Mouse (Mus musculus): ENCODE measurements around the gene Kif16b. TPM values are rescaled to one million over a fixed set of nuclear protein-coding genes. Genes with fewer than 3 reads are reported as not detected.

The Kif16b gene
- total and polyA plus RNA-seq, 3 experiments = 10.7 to 32.0 (median 13.0) TPM

- H3K79me2 ChIP-seq (ENCODE audit: control insufficient read depth, insufficient read depth, low read length, poor library complexity) = no peaks in the 10 kb centered on the region
- H3K27ac ChIP-seq (ENCODE audit: control insufficient read depth, low read depth, low read length) = no peak overlapping the region
- no peaks in the 10 kb centered on the region for H3K4me1 ChIP-seq (ENCODE audit: control insufficient read depth in 1 of 2, insufficient read depth in 2 of 2, low read length in 2 of 2)
- DNase-seq (ENCODE audit: low read depth, low spot score) = no peak
- H3K36me3 ChIP-seq (ENCODE audit: control insufficient read depth in 1 of 2, insufficient read depth in 2 of 2, low read length in 2 of 2) = peaks cover 0 to 1% of the 10 kb centered on the region in 2 experiments; a peak in 1 of 4 replicates
- no peak overlapping the region for H3K4me3 ChIP-seq (ENCODE audit: control insufficient read depth in 1 of 2, insufficient read depth in 1 of 2, low read depth in 2 of 2, low read length in 2 of 2)
- no peaks in the 10 kb centered on the region for H3K27me3 ChIP-seq (ENCODE audit: control insufficient read depth in 1 of 2, insufficient read depth in 2 of 2, low read length in 2 of 2)
- no peak for TF ChIP-seq HCFC1 (IDR thresholded peaks at IDR 0.05; ENCODE audit: low read depth, low read length)
- no peaks in the 10 kb centered on the region for H3K9me3 ChIP-seq (replicated peaks; ENCODE audit: insufficient read depth, low read length)
- no peak overlapping the region for H3K9ac ChIP-seq (ENCODE audit: control insufficient read depth, low read depth, low read length, poor library complexity, severe bottlenecking)
These were observed 200.6 kb downstream of the Kif16b start for GRCm38 (mm10) chr2:142700689-142701088.

GRCm38 (mm10) chr2:142698650-142699049 lies 202.7 kb downstream of the Kif16b start:
- DNase-seq (ENCODE audit: low read depth, low spot score) = no peak
- no peaks in the 10 kb centered on the region for H3K4me1 ChIP-seq (ENCODE audit: control insufficient read depth in 1 of 2, insufficient read depth in 2 of 2, low read length in 2 of 2)

GRCm38 (mm10) chr2:142694936-142695331 lies 206.4 kb downstream of the Kif16b start:
- Histone ChIP-seq H3K4me3 (ENCODE audit: control insufficient read depth in 1 of 2, insufficient read depth in 1 of 2, low read depth in 2 of 2, low read length in 2 of 2) (no peak overlapping the region), H3K9me3 (replicated peaks; ENCODE audit: insufficient read depth, low read length) (no peaks in the 10 kb centered on the region), H3K4me1 (ENCODE audit: control insufficient read depth in 1 of 2, insufficient read depth in 2 of 2, low read length in 2 of 2) (no peaks in the 10 kb centered on the region), H3K36me3 (ENCODE audit: control insufficient read depth in 1 of 2, insufficient read depth in 2 of 2, low read length in 2 of 2) (no peaks in the 10 kb centered on the region), H3K27ac (ENCODE audit: control insufficient read depth, low read depth, low read length) (no peak overlapping the region), H3K9ac (ENCODE audit: control insufficient read depth, low read depth, low read length, poor library complexity, severe bottlenecking) (no peak overlapping the region), H3K27me3 (ENCODE audit: control insufficient read depth in 1 of 2, insufficient read depth in 2 of 2, low read length in 2 of 2) (no peaks in the 10 kb centered on the region), H3K79me2 (ENCODE audit: control insufficient read depth, insufficient read depth, low read length, poor library complexity) (no peaks in the 10 kb centered on the region)
- TF ChIP-seq MAFK (IDR thresholded peaks at IDR 0.05; ENCODE audit: borderline replicate concordance, low read depth, low read length) = no peak
- TF ChIP-seq NELFE (IDR thresholded peaks at IDR 0.05; ENCODE audit: low read depth, low read length) = no peak
- TF ChIP-seq MAX (IDR thresholded peaks at IDR 0.05; ENCODE audit: low read length) = no peak
- no peak for TF ChIP-seq SMC3 (IDR thresholded peaks at IDR 0.05; ENCODE audit: low read depth, low read length)
- no peak for TF ChIP-seq ZKSCAN1 (IDR thresholded peaks at IDR 0.05; ENCODE audit: low read depth, low read length)
- no peak for TF ChIP-seq KAT2A (conservative IDR thresholded peaks at IDR 0.05; ENCODE audit: low read depth, low read length)
- no peak for TF ChIP-seq MYC (IDR thresholded peaks at IDR 0.05; ENCODE audit: low read depth, low read length)
- no peak for TF ChIP-seq MEF2A (IDR thresholded peaks at IDR 0.05; ENCODE audit: extremely low read depth, insufficient replicate concordance, low read depth, low read length, poor library complexity, severe bottlenecking)
- no peak for TF ChIP-seq E2F4 (IDR thresholded peaks at IDR 0.05; ENCODE audit: borderline replicate concordance, low read depth, low read length)
- no peak for TF ChIP-seq USF1 (IDR thresholded peaks at IDR 0.05; ENCODE audit: low read depth, low read length)
- no peak for TF ChIP-seq CTCF (IDR thresholded peaks at IDR 0.05 in 2 of 3, conservative IDR thresholded peaks at IDR 0.05 in 1 of 3; ENCODE audit: control insufficient read depth in 1 of 3, insufficient read depth in 1 of 3, low read depth in 2 of 3, low read length in 3 of 3, poor library complexity in 1 of 3, severe bottlenecking in 1 of 3)
- no peak for TF ChIP-seq POLR2AphosphoS5 (IDR thresholded peaks at IDR 0.05; ENCODE audit: borderline replicate concordance, low read depth, low read length)
- DNase-seq (ENCODE audit: low read depth, low spot score) = no peak

More at GRCm38 (mm10) chr2:142698650-142699049, 202.7 kb downstream of the Kif16b start:
- Histone ChIP-seq H3K27ac (ENCODE audit: control insufficient read depth, low read depth, low read length) (no peak overlapping the region), H3K9ac (ENCODE audit: control insufficient read depth, low read depth, low read length, poor library complexity, severe bottlenecking) (no peak overlapping the region), H3K4me3 (ENCODE audit: control insufficient read depth in 1 of 2, insufficient read depth in 1 of 2, low read depth in 2 of 2, low read length in 2 of 2) (no peak overlapping the region), H3K27me3 (ENCODE audit: control insufficient read depth in 1 of 2, insufficient read depth in 2 of 2, low read length in 2 of 2) (no peaks in the 10 kb centered on the region), H3K79me2 (ENCODE audit: control insufficient read depth, insufficient read depth, low read length, poor library complexity) (no peaks in the 10 kb centered on the region), H3K36me3 (ENCODE audit: control insufficient read depth in 1 of 2, insufficient read depth in 2 of 2, low read length in 2 of 2) (peaks cover 0 to 1% of the 10 kb centered on the region in 2 experiments; a peak in 1 of 4 replicates), H3K9me3 (replicated peaks; ENCODE audit: insufficient read depth, low read length) (no peaks in the 10 kb centered on the region)
- TF ChIP-seq JUND (IDR thresholded peaks at IDR 0.05; ENCODE audit: low read depth, low read length) (no peak), TAL1 (IDR thresholded peaks at IDR 0.05; ENCODE audit: low read length) (no peak), E2F4 (IDR thresholded peaks at IDR 0.05; ENCODE audit: borderline replicate concordance, low read depth, low read length) (no peak), CTCF (IDR thresholded peaks at IDR 0.05 in 2 of 3, conservative IDR thresholded peaks at IDR 0.05 in 1 of 3; ENCODE audit: control insufficient read depth in 1 of 3, insufficient read depth in 1 of 3, low read depth in 2 of 3, low read length in 3 of 3, poor library complexity in 1 of 3, severe bottlenecking in 1 of 3) (no peak), USF1 (IDR thresholded peaks at IDR 0.05; ENCODE audit: low read depth, low read length) (no peak), KAT2A (conservative IDR thresholded peaks at IDR 0.05; ENCODE audit: low read depth, low read length) (no peak), GATA1 (IDR thresholded peaks at IDR 0.05; ENCODE audit: low read depth, low read length) (no peak), USF2 (IDR thresholded peaks at IDR 0.05; ENCODE audit: borderline replicate concordance in 1 of 2, insufficient read depth in 1 of 2, low read depth in 1 of 2, low read length in 2 of 2) (no peak), MAX (IDR thresholded peaks at IDR 0.05; ENCODE audit: low read length) (no peak), POLR2AphosphoS2 (IDR thresholded peaks at IDR 0.05; ENCODE audit: low read length) (no peak), SIN3A (IDR thresholded peaks at IDR 0.05; ENCODE audit: low read length) (no peak), ZMIZ1 (IDR thresholded peaks at IDR 0.05; ENCODE audit: low read depth, low read length) (no peak), MXI1 (IDR thresholded peaks at IDR 0.05; ENCODE audit: low read depth, low read length) (no peak), ELF1 (IDR thresholded peaks at IDR 0.05; ENCODE audit: low read depth, low read length) (no peak), RAD21 (IDR thresholded peaks at IDR 0.05; ENCODE audit: low read depth, low read length) (no peak), NRF1 (IDR thresholded peaks at IDR 0.05; ENCODE audit: insufficient read depth, low read depth, low read length, poor library complexity, severe bottlenecking) (no peak)
